Mouse (Mus musculus): ENCODE data around the gene Qrich2. TPM values are rescaled to one million over a fixed set of nuclear protein-coding genes. Genes with fewer than 3 reads are reported as not detected.

The Qrich2 gene
- polyA plus RNA-seq, 1 experiment from 2014 or later = 0.08 TPM

GRCm38 (mm10) chr11:116491338-116491737, 25.3 kb upstream of the Qrich2 start:
- Histone ChIP-seq H3K4me3 (ENCODE audit: low read depth, low read length) (no peak overlapping the region; the same call in 1 of the 2 replicates), H3K36me3 (ENCODE audit: control insufficient read depth, insufficient read depth, low read length) (no peaks in the 10 kb centered on the region), H3K4me2 (ENCODE audit: low read length) (no peak overlapping the region; the same call in 1 of the 2 replicates), H3K9ac (ENCODE audit: low read depth, low read length) (no peak overlapping the region), H3K27ac (ENCODE audit: low read length) (no peak overlapping the region), H3K9me3 (replicated peaks; ENCODE audit: control insufficient read depth, low read length, poor library complexity, severe bottlenecking) (no peaks in the 10 kb centered on the region), H3K4me1 (ENCODE audit: control insufficient read depth, insufficient read depth, low read length) (peaks cover 12% of the 10 kb centered on the region), H3K27me3 (ENCODE audit: control insufficient read depth, insufficient read depth, low read depth, low read length) (no peaks in the 10 kb centered on the region)
- WGBS = 70% methylated on average over 6 of the region's 6 CpGs
- no peak for ATAC-seq

DNA sequence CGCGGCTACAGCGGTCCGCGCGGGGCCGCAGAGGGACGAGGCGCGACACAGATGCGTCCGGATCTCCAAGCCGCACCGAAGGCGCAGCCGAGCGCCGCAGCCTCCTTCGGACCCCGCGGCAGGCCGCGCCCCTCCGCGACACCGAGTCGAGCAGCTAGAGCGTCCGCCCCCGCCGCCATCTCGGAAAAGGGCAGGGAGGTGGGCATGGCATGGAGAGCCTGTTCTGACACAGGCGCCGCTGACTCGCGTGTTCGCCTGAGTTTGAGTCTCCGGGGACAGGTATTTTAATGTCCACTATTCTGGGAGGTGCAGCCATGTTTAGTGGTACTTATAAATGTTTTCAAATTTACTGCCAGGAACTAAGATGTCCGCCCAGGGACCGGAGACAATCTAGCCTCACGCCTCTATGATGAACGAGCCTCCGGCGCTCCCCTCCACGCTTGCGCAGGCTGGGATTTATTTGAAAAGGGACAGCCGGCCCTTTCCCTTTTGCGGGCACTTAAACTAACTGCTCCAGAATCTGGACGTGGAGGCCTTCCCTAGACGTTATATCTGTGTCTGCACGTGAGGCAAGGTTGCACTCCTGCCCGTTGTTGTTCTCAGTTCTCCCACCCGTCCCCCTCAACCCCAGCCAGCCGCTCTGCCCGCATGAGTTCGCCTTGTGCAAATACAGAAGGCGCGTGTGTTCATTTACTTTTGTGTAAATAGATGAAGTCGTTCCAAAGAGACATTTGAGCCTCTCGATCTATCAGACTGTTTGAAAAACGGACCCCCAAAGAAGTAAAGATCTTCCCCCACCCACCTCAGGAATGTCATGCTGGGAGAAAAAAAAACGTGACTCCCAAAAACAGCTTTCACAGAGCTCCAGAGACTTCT, 24.4 kb upstream of the Qrich2 start:
- no peaks in the 10 kb centered on the region for H3K9me3 ChIP-seq (replicated peaks; ENCODE audit: control insufficient read depth, low read length, poor library complexity, severe bottlenecking)
- peaks cover 12% of the 10 kb centered on the region for H3K4me1 ChIP-seq (ENCODE audit: control insufficient read depth, insufficient read depth, low read length)
- H3K4me3 ChIP-seq (ENCODE audit: low read depth, low read length) = peak overlapping the region; percentile 81
- H3K36me3 ChIP-seq (ENCODE audit: control insufficient read depth, insufficient read depth, low read length) = peaks cover 7% of the 10 kb centered on the region
- peak overlapping the region; percentile 88 for H3K27ac ChIP-seq (ENCODE audit: low read length)
- H3K27me3 ChIP-seq (ENCODE audit: control insufficient read depth, insufficient read depth, low read depth, low read length) = no peaks in the 10 kb centered on the region
- peak overlapping the region; percentile 63 for H3K4me2 ChIP-seq (ENCODE audit: low read length)
- peak overlapping the region; percentile 94 for H3K9ac ChIP-seq (ENCODE audit: low read depth, low read length)
- ATAC-seq = peak; percentile 94
- WGBS = under 1% methylated on average over 62 of the region's 62 CpGs

- under 1% methylated on average over 39 of the region's 39 CpGs for WGBS
- H3K4me1 ChIP-seq (ENCODE audit: control insufficient read depth, insufficient read depth, low read length) = peaks cover 11% of the 10 kb centered on the region
- ATAC-seq = peak; percentile 72
- peak overlapping the region; percentile 63 for H3K4me2 ChIP-seq (ENCODE audit: low read length)
- peak overlapping the region; percentile 94 for H3K9ac ChIP-seq (ENCODE audit: low read depth, low read length)
- H3K9me3 ChIP-seq (replicated peaks; ENCODE audit: control insufficient read depth, low read length, poor library complexity, severe bottlenecking) = no peaks in the 10 kb centered on the region
- peak overlapping the region; percentile 81 for H3K4me3 ChIP-seq (ENCODE audit: low read depth, low read length)
- H3K36me3 ChIP-seq (ENCODE audit: control insufficient read depth, insufficient read depth, low read length) = peaks cover 12% of the 10 kb centered on the region
- H3K27ac ChIP-seq (ENCODE audit: low read length) = peak overlapping the region; percentile 88
- no peaks in the 10 kb centered on the region for H3K27me3 ChIP-seq (ENCODE audit: control insufficient read depth, insufficient read depth, low read depth, low read length)
Observed at GRCm38 (mm10) chr11:116489771-116490231, 23.8 kb upstream of the Qrich2 start.

- peaks cover 17% of the 10 kb centered on the region for H3K36me3 ChIP-seq (ENCODE audit: control insufficient read depth, insufficient read depth, low read length)
- no peak for ATAC-seq
- peak overlapping the region; percentile 63 for H3K4me2 ChIP-seq (ENCODE audit: low read length)
- no peak overlapping the region for H3K27ac ChIP-seq (ENCODE audit: low read length)
- H3K9ac ChIP-seq (ENCODE audit: low read depth, low read length) = peak overlapping the region; percentile 94; the same call in 1 of the 2 replicates
- no peaks in the 10 kb centered on the region for H3K9me3 ChIP-seq (replicated peaks; ENCODE audit: control insufficient read depth, low read length, poor library complexity, severe bottlenecking)
- H3K27me3 ChIP-seq (ENCODE audit: control insufficient read depth, insufficient read depth, low read depth, low read length) = no peaks in the 10 kb centered on the region
- WGBS = 74% methylated on average over 14 of the region's 14 CpGs
- H3K4me3 ChIP-seq (ENCODE audit: low read depth, low read length) = peak overlapping the region; percentile 81
- peaks cover 10% of the 10 kb centered on the region for H3K4me1 ChIP-seq (ENCODE audit: control insufficient read depth, insufficient read depth, low read length)
Observed at GRCm38 (mm10) chr11:116488693-116489375, 22.8 kb upstream of the Qrich2 start.

DNA sequence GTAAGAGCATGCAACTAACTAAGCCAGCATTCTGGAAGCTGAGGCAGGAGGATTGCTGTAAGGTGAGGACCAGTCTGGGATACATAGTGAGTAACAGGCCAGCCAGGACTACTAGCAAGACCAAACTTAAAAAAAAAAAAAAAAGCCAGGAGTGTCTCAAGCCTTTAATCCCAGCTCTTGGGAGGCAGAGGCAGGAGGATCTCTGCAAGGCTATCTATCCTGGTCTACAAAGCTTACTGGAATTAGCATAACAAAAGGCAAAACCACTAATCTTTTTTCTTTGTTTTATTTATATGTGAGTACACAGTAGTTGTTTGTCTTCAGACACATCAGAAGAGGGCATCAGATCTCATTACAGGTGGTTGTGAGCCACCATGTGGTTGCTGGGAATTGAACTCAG, 22.2 kb upstream of the Qrich2 start:
- peaks cover 17% of the 10 kb centered on the region for H3K36me3 ChIP-seq (ENCODE audit: control insufficient read depth, insufficient read depth, low read length)
- no peak overlapping the region for H3K9ac ChIP-seq (ENCODE audit: low read depth, low read length)
- no peak overlapping the region for H3K27ac ChIP-seq (ENCODE audit: low read length)
- ATAC-seq = no peak
- peaks cover 10% of the 10 kb centered on the region for H3K4me1 ChIP-seq (ENCODE audit: control insufficient read depth, insufficient read depth, low read length)
- H3K4me3 ChIP-seq (ENCODE audit: low read depth, low read length) = no peak overlapping the region
- no peak overlapping the region for H3K4me2 ChIP-seq (ENCODE audit: low read length)
- no peaks in the 10 kb centered on the region for H3K9me3 ChIP-seq (replicated peaks; ENCODE audit: control insufficient read depth, low read length, poor library complexity, severe bottlenecking)
- H3K27me3 ChIP-seq (ENCODE audit: control insufficient read depth, insufficient read depth, low read depth, low read length) = no peaks in the 10 kb centered on the region

DNA sequence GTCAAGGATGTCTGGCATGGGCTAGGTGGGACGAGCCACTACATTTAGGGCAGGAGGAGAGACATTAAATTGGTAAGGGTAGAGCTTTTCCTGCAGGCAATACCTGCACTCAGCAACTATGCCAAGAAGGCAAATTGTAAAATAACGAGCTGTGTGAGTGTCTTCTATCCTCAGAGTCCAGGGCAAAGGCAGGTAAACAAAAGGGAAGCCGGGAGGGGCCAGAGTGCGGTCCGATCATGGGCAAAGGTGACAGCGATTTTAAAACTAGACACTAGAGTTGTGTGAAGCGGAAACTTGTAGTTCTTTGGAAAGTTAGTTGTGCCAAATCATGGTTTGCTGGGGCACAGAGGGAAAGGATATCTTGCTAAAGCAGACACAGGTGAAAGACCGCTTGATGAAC, 18.2 kb upstream of the Qrich2 start:
- 92% methylated on average over 8 of the region's 8 CpGs for WGBS
- H3K4me3 ChIP-seq (ENCODE audit: low read depth, low read length) = no peak overlapping the region
- peaks cover 6% of the 10 kb centered on the region for H3K4me1 ChIP-seq (ENCODE audit: control insufficient read depth, insufficient read depth, low read length)
- no peaks in the 10 kb centered on the region for H3K27me3 ChIP-seq (ENCODE audit: control insufficient read depth, insufficient read depth, low read depth, low read length)
- H3K9ac ChIP-seq (ENCODE audit: low read depth, low read length) = no peak overlapping the region
- H3K9me3 ChIP-seq (replicated peaks; ENCODE audit: control insufficient read depth, low read length, poor library complexity, severe bottlenecking) = no peaks in the 10 kb centered on the region
- ATAC-seq = no peak
- H3K27ac ChIP-seq (ENCODE audit: low read length) = no peak overlapping the region
- no peak overlapping the region for H3K4me2 ChIP-seq (ENCODE audit: low read length)
- peaks cover 23% of the 10 kb centered on the region for H3K36me3 ChIP-seq (ENCODE audit: control insufficient read depth, insufficient read depth, low read length)

- Histone ChIP-seq H3K4me1 (ENCODE audit: control insufficient read depth, insufficient read depth, low read length) (no peaks in the 10 kb centered on the region), H3K36me3 (ENCODE audit: control insufficient read depth, insufficient read depth, low read length) (peaks cover 35% of the 10 kb centered on the region), H3K27ac (ENCODE audit: low read length) (no peak overlapping the region), H3K4me3 (ENCODE audit: low read depth, low read length) (no peak overlapping the region), H3K9ac (ENCODE audit: low read depth, low read length) (no peak overlapping the region), H3K4me2 (ENCODE audit: low read length) (no peak overlapping the region), H3K27me3 (ENCODE audit: control insufficient read depth, insufficient read depth, low read depth, low read length) (no peaks in the 10 kb centered on the region), H3K9me3 (replicated peaks; ENCODE audit: control insufficient read depth, low read length, poor library complexity, severe bottlenecking) (no peaks in the 10 kb centered on the region)
- 76% methylated on average over 7 of the region's 7 CpGs for WGBS
- no peak for ATAC-seq
Observed at GRCm38 (mm10) chr11:116481776-116482175, 15.7 kb upstream of the Qrich2 start.

DNA sequence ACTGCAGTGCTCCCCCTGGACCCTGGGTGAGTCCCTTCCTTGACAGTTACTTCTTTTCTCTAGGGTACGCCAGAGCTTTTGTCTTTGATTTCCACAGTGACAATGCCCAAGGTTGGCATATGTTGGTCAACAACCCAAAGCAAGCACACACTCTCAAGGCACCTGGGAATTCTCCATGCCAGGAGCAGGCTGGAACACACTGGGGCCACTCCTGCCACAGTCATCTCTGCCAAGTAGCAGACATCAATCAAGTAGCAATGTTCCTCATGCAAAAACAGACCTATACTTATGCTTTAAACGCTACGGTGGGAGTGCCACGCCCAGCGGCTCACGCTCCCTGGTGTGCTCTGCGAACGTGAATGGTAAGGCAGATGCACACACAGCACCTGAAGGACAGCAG, 14.9 kb upstream of the Qrich2 start:
- Histone ChIP-seq H3K9ac (ENCODE audit: low read depth, low read length) (no peak overlapping the region), H3K27ac (ENCODE audit: low read length) (no peak overlapping the region), H3K4me3 (ENCODE audit: low read depth, low read length) (no peak overlapping the region), H3K4me2 (ENCODE audit: low read length) (no peak overlapping the region), H3K36me3 (ENCODE audit: control insufficient read depth, insufficient read depth, low read length) (peaks cover 36% of the 10 kb centered on the region), H3K27me3 (ENCODE audit: control insufficient read depth, insufficient read depth, low read depth, low read length) (no peaks in the 10 kb centered on the region), H3K4me1 (ENCODE audit: control insufficient read depth, insufficient read depth, low read length) (no peaks in the 10 kb centered on the region), H3K9me3 (replicated peaks; ENCODE audit: control insufficient read depth, low read length, poor library complexity, severe bottlenecking) (no peaks in the 10 kb centered on the region)
- 96% methylated on average over 8 of the region's 8 CpGs for WGBS
- no peak for ATAC-seq

GRCm38 (mm10) chr11:116479832-116480231, 13.8 kb upstream of the Qrich2 start:
- Histone ChIP-seq H3K27ac (ENCODE audit: low read length) (no peak overlapping the region), H3K27me3 (ENCODE audit: control insufficient read depth, insufficient read depth, low read depth, low read length) (no peaks in the 10 kb centered on the region), H3K4me2 (ENCODE audit: low read length) (no peak overlapping the region), H3K9me3 (replicated peaks; ENCODE audit: control insufficient read depth, low read length, poor library complexity, severe bottlenecking) (no peaks in the 10 kb centered on the region), H3K9ac (ENCODE audit: low read depth, low read length) (no peak overlapping the region), H3K4me1 (ENCODE audit: control insufficient read depth, insufficient read depth, low read length) (no peaks in the 10 kb centered on the region), H3K36me3 (ENCODE audit: control insufficient read depth, insufficient read depth, low read length) (peaks cover 31% of the 10 kb centered on the region), H3K4me3 (ENCODE audit: low read depth, low read length) (no peak overlapping the region)
- no peak for ATAC-seq
- WGBS = 57% methylated on average over 8 of the region's 8 CpGs
